Mouse (Mus musculus): Measurements from ENCODE around the gene Cox5b.
"Not testable (repeated sequence)": the region's sequence is repeated elsewhere in the genome, so short reads cannot be mapped to it uniquely, and the experiment has no call there.

The Cox5b gene

DNA sequence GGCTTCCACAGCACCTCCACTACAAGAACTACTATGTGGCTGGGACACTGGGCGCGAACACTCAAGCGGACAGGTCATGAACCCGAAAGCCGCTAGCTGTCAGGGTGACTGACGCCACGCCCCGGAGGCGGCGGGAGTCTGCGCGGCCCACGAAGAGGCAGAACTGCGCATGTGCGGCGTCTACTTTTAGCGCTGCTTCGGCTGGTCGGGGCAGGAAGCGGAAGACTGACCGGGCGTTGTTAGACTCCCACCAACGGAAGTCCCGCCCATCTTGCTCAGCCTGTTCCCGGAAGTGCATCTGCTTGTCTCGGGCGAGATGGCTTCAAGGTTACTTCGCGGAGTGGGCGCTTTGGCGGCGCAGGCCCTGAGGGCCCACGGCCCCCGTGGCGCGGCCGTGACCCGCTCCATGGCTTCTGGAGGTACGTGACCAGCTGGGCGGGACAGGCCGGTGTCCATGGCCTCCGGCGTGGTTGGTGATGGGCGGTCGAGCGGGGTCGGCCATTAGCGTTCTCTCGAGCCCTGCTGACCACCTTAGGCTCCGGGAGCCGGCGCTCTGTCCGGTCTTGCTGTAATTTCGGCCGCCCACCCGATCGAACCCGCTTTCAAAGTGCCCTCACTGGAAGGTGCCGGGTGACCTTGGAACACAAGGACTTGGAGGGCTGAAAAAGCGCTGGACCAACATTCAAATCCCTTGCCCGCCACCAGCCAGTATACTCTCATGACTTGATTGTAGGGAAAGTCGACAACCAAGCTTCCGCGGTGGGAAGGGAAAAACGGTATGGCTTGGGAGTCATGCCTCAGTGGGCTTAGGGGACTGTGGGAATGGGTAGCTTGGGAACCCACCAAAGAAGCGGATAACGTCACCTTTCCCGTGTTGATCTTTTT is at the start of gene Cox5b:
Cox5b (plus strand) TSS at position 179 of the 885 bp plus-strand sequence.
- DNase-seq (ENCODE audit: low spot score): peak; percentile 98

DNA sequence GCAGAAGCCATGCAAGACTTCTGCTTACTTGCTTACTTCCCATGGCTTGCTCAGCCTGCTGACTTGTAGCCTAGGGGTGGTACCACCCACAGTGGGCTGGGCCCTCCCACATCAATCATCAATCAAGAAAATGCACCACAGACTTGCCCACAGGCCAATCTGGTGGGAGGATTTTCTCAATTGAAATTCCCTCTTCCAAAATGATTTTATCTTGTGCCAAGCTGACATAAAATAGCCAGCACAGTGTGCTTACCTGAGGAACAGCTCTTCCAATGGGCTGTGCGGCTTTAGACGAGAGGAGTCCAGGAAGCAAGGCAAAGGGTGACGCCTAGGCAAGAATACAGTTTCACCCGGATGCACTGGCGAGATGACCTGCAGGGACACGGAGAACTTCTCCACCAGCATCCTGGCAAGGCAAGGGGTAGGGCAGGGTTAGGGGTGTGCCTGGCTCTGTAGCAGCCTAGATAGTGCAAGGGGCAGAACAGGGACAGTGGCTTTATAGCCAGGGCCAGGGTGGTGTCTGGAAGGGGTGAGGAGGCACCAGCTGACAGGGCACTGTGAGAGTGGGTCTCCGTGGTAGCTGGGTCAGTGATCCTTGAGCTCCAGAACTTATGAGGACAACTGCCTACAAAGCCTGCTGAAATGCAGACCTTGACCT is 47.2 kb upstream of the Cox5b start:
- no peak for DNase-seq (ENCODE audit: low spot score)

DNA sequence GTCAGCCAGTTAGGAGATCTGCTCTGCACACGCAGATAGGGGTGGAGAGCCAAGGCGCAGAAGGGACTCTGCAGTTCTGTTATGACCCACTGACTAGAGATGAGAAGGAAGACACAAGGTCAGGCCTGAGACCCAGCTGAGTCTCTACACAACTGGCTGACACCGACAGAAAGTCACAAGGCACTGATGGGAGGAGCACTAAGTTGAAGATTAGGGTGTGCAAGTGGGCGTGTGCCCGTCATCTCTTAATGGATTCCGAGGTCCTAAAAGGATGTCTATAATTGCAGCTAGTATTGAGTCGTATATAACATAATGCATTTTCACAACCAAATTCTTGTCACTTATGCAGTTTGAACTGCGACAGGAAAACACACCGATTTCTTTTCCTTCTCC is 46.6 kb upstream of the Cox5b start:
- no peak for DNase-seq (ENCODE audit: low spot score)

- DNase-seq (ENCODE audit: low spot score): no peak
These were observed 45.0 kb upstream of the Cox5b start for GRCm38 (mm10) chr1:36646285-36646684.

GRCm38 (mm10) chr1:36647631-36648030 is 43.6 kb upstream of the Cox5b start:
- no peak for DNase-seq (ENCODE audit: low spot score)

DNA sequence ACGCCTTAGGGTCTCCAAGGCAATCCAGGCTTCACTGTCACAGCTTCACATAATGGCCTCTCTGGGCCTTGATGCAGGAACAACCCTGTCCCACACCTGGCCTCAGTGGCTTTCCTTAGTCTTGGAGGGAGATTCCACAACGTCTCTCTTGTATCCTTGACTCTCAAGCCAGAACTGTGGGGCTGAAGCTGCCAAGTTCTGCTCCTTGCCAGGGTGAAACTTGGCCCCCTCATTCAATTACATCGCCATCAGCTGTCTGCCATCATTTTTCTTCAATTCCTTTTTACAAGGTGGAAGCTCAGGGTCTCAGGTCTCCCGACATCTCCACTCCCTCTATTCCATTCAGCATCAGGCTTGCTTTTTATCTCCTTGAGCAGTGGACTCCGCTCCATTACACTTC is 36.2 kb upstream of the Cox5b start:
- DNase-seq (ENCODE audit: low spot score): no peak

GRCm38 (mm10) chr1:36656233-36656632 is 35.0 kb upstream of the Cox5b start:
- DNase-seq (ENCODE audit: low spot score): no peak

DNA sequence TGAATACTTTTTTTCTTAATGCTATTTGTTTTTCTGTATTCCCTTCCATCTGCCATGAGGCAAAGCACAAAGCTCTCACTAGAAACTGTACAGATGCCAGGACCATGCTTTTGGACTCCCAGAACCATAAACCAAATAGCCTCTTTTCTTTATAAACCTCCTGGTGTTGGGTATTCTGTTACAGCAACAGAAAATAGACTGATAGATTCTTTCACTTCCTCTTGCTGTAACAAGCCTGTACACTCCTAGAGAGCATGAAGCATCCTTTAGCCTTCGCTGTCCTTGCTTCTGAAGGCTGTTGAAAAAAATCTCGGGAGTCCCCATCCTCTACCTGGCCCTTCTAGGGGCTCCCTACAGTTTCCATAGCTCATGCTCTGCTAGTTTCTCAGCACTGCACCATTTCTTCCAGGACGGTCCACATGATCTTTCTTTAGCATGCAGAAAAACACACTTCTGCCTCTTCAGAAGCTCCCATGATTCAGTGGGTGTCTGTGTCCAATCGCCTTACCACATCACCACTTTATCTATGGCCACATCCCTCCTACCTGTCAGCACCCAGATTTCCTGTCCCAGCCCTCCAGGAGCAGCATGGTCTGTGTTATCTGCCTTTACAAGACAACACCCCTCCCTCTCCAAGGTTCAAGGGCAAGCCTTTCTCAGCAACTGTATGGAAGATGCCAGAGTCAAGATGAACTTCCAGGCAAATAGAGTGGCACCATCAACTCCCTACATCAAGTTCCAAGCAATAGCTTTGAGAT is 33.4 kb upstream of the Cox5b start:
- no peak for DNase-seq (ENCODE audit: low spot score)

GRCm38 (mm10) chr1:36658621-36659399 is 32.4 kb upstream of the Cox5b start:
- DNase-seq (ENCODE audit: low spot score): no peak

DNA sequence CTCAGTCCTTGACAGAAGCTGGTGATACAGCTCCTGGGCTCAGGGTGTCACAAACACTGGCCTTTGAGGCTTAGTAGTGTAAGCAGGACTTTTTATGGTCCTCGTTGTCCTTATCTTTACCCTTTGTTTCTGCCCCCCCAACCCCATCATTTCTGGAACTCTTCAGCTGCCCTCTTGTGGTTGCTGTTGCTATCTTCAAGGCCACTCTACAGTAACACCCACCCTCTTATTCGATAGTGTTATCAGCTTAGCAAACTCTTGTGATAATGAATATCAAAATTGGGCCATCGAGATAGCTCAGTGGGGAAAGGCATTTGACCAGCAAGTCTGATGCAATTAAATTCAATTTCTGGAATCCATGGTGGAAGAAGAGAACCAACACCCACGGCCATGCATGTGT is 26.8 kb upstream of the Cox5b start:
- DNase-seq (ENCODE audit: low spot score): peak; percentile 29

- no peak for DNase-seq (ENCODE audit: low spot score)
These were observed 26.0 kb upstream of the Cox5b start for GRCm38 (mm10) chr1:36665165-36665723.

GRCm38 (mm10) chr1:36665934-36666333 is 25.3 kb upstream of the Cox5b start:
- DNase-seq (ENCODE audit: low spot score): no peak

- DNase-seq (ENCODE audit: low spot score): not testable (repeated sequence)
These were observed 23.2 kb upstream of the Cox5b start for GRCm38 (mm10) chr1:36668007-36668406.

GRCm38 (mm10) chr1:36670256-36670655 is 21.0 kb upstream of the Cox5b start:
- DNase-seq (ENCODE audit: low spot score): no peak

- DNase-seq (ENCODE audit: low spot score): no peak
These were observed 20.0 kb upstream of the Cox5b start for GRCm38 (mm10) chr1:36671260-36671659.

DNA sequence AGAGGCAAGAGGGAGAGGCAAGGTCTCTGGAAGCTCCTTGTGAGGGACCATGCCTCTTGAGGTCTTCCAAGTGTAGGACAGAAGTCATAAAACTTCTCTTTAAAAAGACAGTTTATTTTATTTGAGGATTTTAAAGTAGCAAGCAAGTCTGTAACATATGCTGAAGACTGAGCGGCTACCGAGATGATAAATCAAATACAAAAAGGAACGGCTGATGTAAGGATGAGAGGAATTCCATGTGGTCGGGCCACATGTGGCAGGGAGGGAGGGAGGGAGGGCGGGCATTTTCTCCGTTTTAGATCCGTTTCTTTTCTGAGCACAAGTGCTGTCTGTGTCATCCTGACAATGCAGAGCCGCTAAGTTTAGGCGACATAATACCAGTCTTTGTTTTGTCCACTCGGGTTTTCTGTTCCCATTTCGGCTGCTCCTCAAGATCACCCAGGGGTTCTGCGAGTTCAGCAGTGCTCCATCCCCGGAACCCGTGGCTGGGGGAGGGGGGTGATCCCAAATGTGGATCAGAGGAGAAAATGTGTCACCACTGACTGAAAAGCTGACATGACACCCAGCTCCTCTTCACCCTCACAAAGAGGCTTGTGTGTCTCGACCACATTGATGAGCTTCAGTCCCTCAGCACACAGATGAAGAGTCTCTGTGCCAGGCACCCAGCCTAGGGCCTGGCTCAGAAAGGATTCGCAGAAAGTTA is 18.4 kb upstream of the Cox5b start:
- no peak for DNase-seq (ENCODE audit: low spot score)

- DNase-seq (ENCODE audit: low spot score): no peak
These were observed 16.3 kb upstream of the Cox5b start for GRCm38 (mm10) chr1:36674936-36675335.

DNA sequence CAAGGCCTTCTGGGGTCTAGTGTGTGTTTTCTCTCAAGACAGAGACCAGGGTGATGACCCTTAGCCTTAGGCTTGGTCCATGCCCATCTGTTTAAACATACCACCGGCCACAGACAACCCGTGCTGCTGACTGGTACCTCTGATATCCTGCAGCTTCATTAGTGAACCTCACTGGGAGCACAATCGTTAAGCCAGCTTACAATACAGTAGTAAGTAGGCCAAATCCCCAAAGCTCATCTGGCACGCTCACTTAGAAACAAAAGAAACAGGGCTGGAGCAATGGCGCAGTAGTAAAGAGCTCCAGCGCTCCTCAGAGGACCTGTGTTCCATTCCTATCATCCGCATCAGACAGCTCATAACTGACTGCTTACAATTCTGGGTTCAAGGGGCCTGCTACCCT is 10.4 kb upstream of the Cox5b start:
- no peak for DNase-seq (ENCODE audit: low spot score)

DNA sequence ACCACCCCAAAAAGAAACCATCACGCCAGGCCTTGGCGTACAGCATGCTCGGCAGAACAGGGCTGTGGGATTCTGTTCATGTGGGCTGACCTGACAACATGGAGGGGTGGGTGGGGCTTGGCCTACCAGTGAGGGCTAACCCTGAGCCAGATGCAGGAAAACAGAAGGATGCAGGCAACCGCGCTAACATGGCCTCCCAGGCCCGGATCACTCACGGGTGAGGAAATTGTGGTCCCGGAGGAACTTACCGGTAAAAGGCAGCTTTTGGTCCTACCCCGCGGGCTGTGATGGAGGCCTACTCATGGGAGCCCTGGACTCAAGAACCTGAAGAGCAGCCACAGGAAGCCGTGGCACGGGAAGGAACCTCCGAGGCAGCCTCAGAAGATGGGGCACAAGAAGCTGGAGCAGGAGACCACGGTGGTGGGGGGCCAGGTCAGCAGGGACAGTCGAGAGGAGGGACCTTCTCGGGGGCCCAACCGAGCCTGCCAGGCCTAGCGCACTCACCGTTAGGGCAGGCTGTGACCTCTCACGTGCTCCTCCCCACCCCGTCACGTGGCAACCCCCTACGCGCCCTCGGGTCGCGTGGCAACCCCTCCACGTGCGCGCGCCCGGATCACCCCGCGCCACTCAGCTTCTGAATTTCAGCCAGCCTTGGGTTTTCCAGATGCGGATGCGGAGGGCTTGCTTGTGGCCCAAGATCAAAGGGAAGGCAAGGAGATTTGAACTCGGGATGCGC is 8.5 kb upstream of the Cox5b start, which contains the start of gene Fam178b:
Fam178b (minus strand) TSS at position 564 of the 736 bp plus-strand sequence.
- no peak for DNase-seq (ENCODE audit: low spot score)

DNA sequence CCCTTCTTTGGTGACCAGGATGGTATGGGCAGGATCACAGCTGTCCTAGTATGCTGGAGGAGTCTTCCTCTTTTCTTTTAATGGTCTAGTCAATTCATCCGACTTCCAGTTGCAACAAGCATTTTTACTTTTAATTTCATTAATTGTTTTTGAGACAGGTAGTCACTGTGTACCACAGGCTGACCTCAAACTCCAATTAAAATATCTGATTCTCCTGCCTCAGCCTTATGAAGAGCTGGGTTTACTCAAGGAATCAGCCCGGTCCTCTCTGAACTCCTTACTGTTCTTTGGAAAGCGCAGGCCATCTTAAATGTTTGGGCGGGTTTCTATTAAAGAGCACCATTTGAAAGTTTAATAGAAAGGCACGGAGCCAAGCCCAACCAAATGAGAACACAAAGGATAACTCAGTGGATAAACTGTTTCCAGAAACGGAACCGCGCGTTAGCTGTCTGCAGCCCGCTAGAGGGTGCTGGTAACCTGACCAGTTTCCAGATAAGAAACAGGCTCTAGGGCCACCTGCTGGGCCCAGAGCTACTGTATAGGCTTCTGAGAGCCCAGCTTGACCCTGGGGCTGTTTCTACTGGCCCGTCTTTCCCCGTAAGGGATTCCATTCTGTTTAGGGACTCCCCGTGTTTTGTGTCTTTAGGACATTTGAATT is 7.3 kb upstream of the Cox5b start:
- DNase-seq (ENCODE audit: low spot score): peak; percentile 85

Measured in lung, postnatal 25 days (tissue).